In the genomic region with DNA sequence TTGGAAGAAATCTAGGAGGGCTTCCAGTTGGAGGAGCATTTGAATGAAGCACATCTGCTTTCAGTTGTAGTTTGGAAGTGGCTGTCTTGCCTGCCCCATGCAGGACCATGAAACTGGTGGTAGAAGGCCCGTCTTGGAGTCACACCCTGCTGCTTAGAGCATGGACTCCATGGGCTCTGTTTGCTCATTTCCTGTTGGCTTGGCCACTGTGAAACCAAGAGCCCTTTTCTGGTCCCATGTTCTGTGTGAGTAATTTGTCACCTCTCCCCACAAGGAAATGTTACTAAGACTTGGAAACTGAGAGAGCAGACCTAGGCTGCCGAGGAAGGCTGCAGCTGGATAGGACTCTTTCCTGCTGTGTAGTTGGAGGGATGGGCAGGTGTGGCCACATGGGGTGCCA, we compare ENCODE assay signal across 11 mouse cellular contexts.
DNase-seq lines count a peak whose midpoint lies in the region; ATAC-seq lines count a peak whose summit lies in the region.
"Had no signal": no experiment of that assay in that cellular context is flagged by ENCODE, and none has a peak within 500 bp of the region (broad histone marks: within the 10 kb centered on the region; RNA-seq: fewer than 3 reads in every experiment).

No protein-coding gene starts in this region.

- 72% methylated on average over 2 of the region's 2 CpGs for WGBS in hindbrain, embryonic 12.5 days
- 78% methylated on average over 2 of the region's 2 CpGs for WGBS in hindbrain, embryonic 16.5 days
- WGBS in neural tube, embryonic 12.5 days, result 63% methylated on average over 2 of the region's 2 CpGs
- WGBS in neural tube, embryonic 15.5 days, result 74% methylated on average over 2 of the region's 2 CpGs
- 45% methylated on average over 2 of the region's 2 CpGs for WGBS in limb, embryonic 15.5 days

- H3K27ac ChIP-seq in hindbrain, embryonic 12.5 days, result 0 out of 2 replicates have a peak overlapping the region, but pooled peaks have one; percentile 42
- no peak overlapping the region for H3K27ac ChIP-seq in hindbrain, embryonic 16.5 days (ENCODE audit: low read depth, low read length)
- 0 out of 2 replicates have a peak overlapping the region, but pooled peaks have one; percentile 6 for H3K27ac ChIP-seq in neural tube, embryonic 12.5 days
- no peak overlapping the region for H3K27ac ChIP-seq in neural tube, embryonic 15.5 days (replicated peaks)
- H3K27ac ChIP-seq in limb, embryonic 15.5 days, result peak overlapping the region; percentile 69

- DNase-seq in adrenal gland, postnatal 4 days (ENCODE audit: low spot score in 2 of 2), result no peak
- DNase-seq in testis, postnatal 14 days (ENCODE audit: low spot score), result no peak
- DNase-seq: kidney, adult 18-20 months; thymus, postnatal 4 days had no signal

- no peak overlapping the region for H3K4me3 ChIP-seq in hindbrain, embryonic 12.5 days
- no peak overlapping the region for H3K4me3 ChIP-seq in hindbrain, embryonic 16.5 days (ENCODE audit: low read length)
- no peak overlapping the region for H3K4me3 ChIP-seq in neural tube, embryonic 12.5 days
- no peak overlapping the region for H3K4me3 ChIP-seq in neural tube, embryonic 15.5 days (replicated peaks)
- H3K4me3 ChIP-seq in limb, embryonic 15.5 days, result no peak overlapping the region
- H3K4me3 ChIP-seq: megakaryocyte, embryonic 14.5 days had no signal

- no peaks in the 10 kb centered on the region for H3K36me3 ChIP-seq in hindbrain, embryonic 12.5 days
- no peaks in the 10 kb centered on the region for H3K36me3 ChIP-seq in hindbrain, embryonic 16.5 days (ENCODE audit: control insufficient read depth, insufficient read depth, low read length)
- no peaks in the 10 kb centered on the region for H3K36me3 ChIP-seq in neural tube, embryonic 12.5 days
- H3K36me3 ChIP-seq in neural tube, embryonic 15.5 days, result no peaks in the 10 kb centered on the region
- no peaks in the 10 kb centered on the region for H3K36me3 ChIP-seq in limb, embryonic 15.5 days
- H3K36me3 ChIP-seq: G1E had no signal

- no peak overlapping the region for H3K9ac ChIP-seq in hindbrain, embryonic 12.5 days
- no peak overlapping the region for H3K9ac ChIP-seq in hindbrain, embryonic 16.5 days (ENCODE audit: low read depth, low read length)
- H3K9ac ChIP-seq in neural tube, embryonic 12.5 days, result no peak overlapping the region
- H3K9ac ChIP-seq in neural tube, embryonic 15.5 days (replicated peaks), result no peak overlapping the region
- no peak overlapping the region for H3K9ac ChIP-seq in limb, embryonic 15.5 days

- ATAC-seq in hindbrain, embryonic 12.5 days (ENCODE audit: low FRiP score), result no peak
- no peak for ATAC-seq in hindbrain, embryonic 16.5 days
- ATAC-seq in neural tube, embryonic 12.5 days (ENCODE audit: low FRiP score, low read depth), result no peak
- ATAC-seq in neural tube, embryonic 15.5 days (ENCODE audit: low FRiP score), result no peak
- no peak for ATAC-seq in limb, embryonic 15.5 days (ENCODE audit: insufficient number of reproducible peaks, low FRiP score, low TSS enrichment, low read depth)

- peaks cover 70% of the 10 kb centered on the region for H3K4me1 ChIP-seq in hindbrain, embryonic 12.5 days
- H3K4me1 ChIP-seq in hindbrain, embryonic 16.5 days (ENCODE audit: control insufficient read depth, insufficient read depth, low read depth, low read length), result peaks cover 63% of the 10 kb centered on the region
- H3K4me1 ChIP-seq in neural tube, embryonic 12.5 days, result peaks cover 48% of the 10 kb centered on the region
- peaks cover 92% of the 10 kb centered on the region for H3K4me1 ChIP-seq in neural tube, embryonic 15.5 days
- H3K4me1 ChIP-seq in limb, embryonic 15.5 days, result peaks cover 97% of the 10 kb centered on the region

- H3K4me2 ChIP-seq in hindbrain, embryonic 12.5 days (replicated peaks), result no peak overlapping the region
- no peak overlapping the region for H3K4me2 ChIP-seq in hindbrain, embryonic 16.5 days (ENCODE audit: low read length)
- no peak overlapping the region for H3K4me2 ChIP-seq in neural tube, embryonic 12.5 days (replicated peaks)
- no peak overlapping the region for H3K4me2 ChIP-seq in neural tube, embryonic 15.5 days
- H3K4me2 ChIP-seq in limb, embryonic 15.5 days, result no peak overlapping the region

- H3K9me3 ChIP-seq in hindbrain, embryonic 12.5 days (replicated peaks), result no peaks in the 10 kb centered on the region
- H3K9me3 ChIP-seq in hindbrain, embryonic 16.5 days (ENCODE audit: control insufficient read depth, low read length), result no peaks in the 10 kb centered on the region
- H3K9me3 ChIP-seq in neural tube, embryonic 12.5 days, result no peaks in the 10 kb centered on the region
- H3K9me3 ChIP-seq in neural tube, embryonic 15.5 days (replicated peaks), result no peaks in the 10 kb centered on the region
- no peaks in the 10 kb centered on the region for H3K9me3 ChIP-seq in limb, embryonic 15.5 days
- H3K9me3 ChIP-seq: G1E; megakaryocyte, embryonic 14.5 days had no signal

- no peaks in the 10 kb centered on the region for H3K27me3 ChIP-seq in hindbrain, embryonic 12.5 days
- no peaks in the 10 kb centered on the region for H3K27me3 ChIP-seq in hindbrain, embryonic 16.5 days (replicated peaks; ENCODE audit: control insufficient read depth, insufficient read depth, low read length)
- no peaks in the 10 kb centered on the region for H3K27me3 ChIP-seq in neural tube, embryonic 12.5 days (replicated peaks)
- H3K27me3 ChIP-seq in neural tube, embryonic 15.5 days (replicated peaks), result no peaks in the 10 kb centered on the region
- H3K27me3 ChIP-seq in limb, embryonic 15.5 days, result no peaks in the 10 kb centered on the region

Comparison
In these comparisons a context has a peak if more than half of its experiments do, and no peak if none do; other contexts are left out.
1. H3K27ac ChIP-seq: peak in hindbrain, embryonic 12.5 days (single experiment), neural tube, embryonic 12.5 days (single experiment) and limb, embryonic 15.5 days (single experiment); none in hindbrain, embryonic 16.5 days (single experiment) and neural tube, embryonic 15.5 days (single experiment).